Mouse (Mus musculus) mesoderm, embryonic 11.5 days (tissue): ENCODE data around the gene Oxnad1.
A peak's percentile ranks its signal among the peaks of the same experiment; 100 is the strongest.

Source experiments
- DNase-seq: peaks from one replicate; pipeline ENCODE4 v3.0.0-alpha.2; 2012; ENCODE audit warnings: low read depth, low spot score

The Oxnad1 gene

GRCm38 (mm10) chr14:32084761-32085485, at the start of gene Oxnad1:
TSS of gene Oxnad1 (plus strand) at chr14:32085374.
- DNase-seq = peak; percentile 92

- no peak for DNase-seq
These were observed 48.7 kb upstream of the Oxnad1 start for GRCm38 (mm10) chr14:32036482-32036881.

GRCm38 (mm10) chr14:32037661-32038252, 47.4 kb upstream of the Oxnad1 start:
- no peak for DNase-seq

GRCm38 (mm10) chr14:32042108-32042507, 43.1 kb upstream of the Oxnad1 start:
- no peak for DNase-seq

GRCm38 (mm10) chr14:32046357-32046756, 38.8 kb upstream of the Oxnad1 start:
- DNase-seq = no peak

- no peak for DNase-seq
These were observed 35.0 kb upstream of the Oxnad1 start for GRCm38 (mm10) chr14:32050171-32050570.

GRCm38 (mm10) chr14:32053895-32054294, 31.3 kb upstream of the Oxnad1 start:
- DNase-seq = no peak

GRCm38 (mm10) chr14:32054788-32055187, 30.4 kb upstream of the Oxnad1 start:
- DNase-seq = no peak

GRCm38 (mm10) chr14:32055781-32056180, 29.4 kb upstream of the Oxnad1 start:
- DNase-seq = no peak

GRCm38 (mm10) chr14:32056675-32057074, 28.5 kb upstream of the Oxnad1 start:
- no peak for DNase-seq

GRCm38 (mm10) chr14:32057664-32058063, 27.5 kb upstream of the Oxnad1 start:
- DNase-seq = no peak

GRCm38 (mm10) chr14:32061398-32061797, 23.8 kb upstream of the Oxnad1 start:
- no peak for DNase-seq

GRCm38 (mm10) chr14:32072807-32073206, 12.4 kb upstream of the Oxnad1 start:
- DNase-seq = no peak

GRCm38 (mm10) chr14:32073211-32073685, 11.9 kb upstream of the Oxnad1 start:
- no peak for DNase-seq

GRCm38 (mm10) chr14:32073901-32074300, 11.3 kb upstream of the Oxnad1 start:
- DNase-seq = no peak

- DNase-seq = peak; percentile 87
These were observed 8.1 kb upstream of the Oxnad1 start for GRCm38 (mm10) chr14:32076896-32077575.

- no peak for DNase-seq
These were observed 4.1 kb upstream of the Oxnad1 start for GRCm38 (mm10) chr14:32081026-32081425.

- DNase-seq = no peak
These were observed 2.3 kb upstream of the Oxnad1 start for GRCm38 (mm10) chr14:32082891-32083290.

GRCm38 (mm10) chr14:32083466-32083865, 1.7 kb upstream of the Oxnad1 start:
- DNase-seq = no peak

GRCm38 (mm10) chr14:32085486-32086201, 470 bp downstream of the Oxnad1 start, which contains the start of gene Dph3:
TSS of gene Dph3 (minus strand) at chr14:32085729.
- peak; percentile 99 for DNase-seq

- DNase-seq = no peak
These were observed 1.1 kb downstream of the Oxnad1 start for GRCm38 (mm10) chr14:32086226-32086625.
